Mouse (Mus musculus) hindbrain, postnatal 0 days (tissue): ENCODE measurements at regions not wholly inside any gene's neighbourhood (a gene's known extent, or its start where the extent isn't known, plus 50 kb on each side); places are given as distances from the start of the nearest gene placed in this dataset.

Experiments used
- ATAC-seq: fragments of 200-750 bp; cut with Nextera tagmentation; 2 replicates; pipeline ENCODE4 v1.8.0; 2017; ENCODE audit warnings: mild to moderate bottlenecking, moderate TSS enrichment, moderate library complexity
- DNase-seq: peaks from one replicate; pipeline ENCODE4 v3.0.0-alpha.2; 2015; ENCODE audit warnings: low spot score
- H3K27ac ChIP-seq: fragments of 300-500 bp; sonication (generic); 2 replicates; pipeline ENCODE4 v1.5.1; 2014; ENCODE audit warnings: mild to moderate bottlenecking
- H3K27me3 ChIP-seq: fragments of 300-500 bp; sonication (generic); 2 replicates; pipeline ENCODE4 v1.6.1; 2014; ENCODE audit warnings: low read length, mixed read lengths; ENCODE audit not compliant: insufficient read depth
- H3K36me3 ChIP-seq: fragments of 300-500 bp; sonication (generic); 2 replicates; pipeline ENCODE4 v1.6.1; 2014; ENCODE audit warnings: low read length, mixed read lengths; ENCODE audit not compliant: insufficient read depth
- H3K4me1 ChIP-seq: fragments of 300-500 bp; sonication (generic); 2 replicates; pipeline ENCODE4 v1.6.1; 2014; ENCODE audit warnings: antibody characterized with exemption, low read length, mixed read lengths; ENCODE audit not compliant: insufficient read depth
- H3K4me2 ChIP-seq: fragments of 300-500 bp; sonication (generic); 2 replicates; pipeline ENCODE4 v1.6.1; 2014; ENCODE audit warnings: low read depth, mild to moderate bottlenecking, low read length, moderate library complexity, mixed read lengths
- H3K4me3 ChIP-seq: fragments of 300-500 bp; sonication (generic); 2 replicates; pipeline ENCODE4 v1.5.1; 2014; ENCODE audit warnings: low read length
- H3K9ac ChIP-seq: fragments of 300-500 bp; sonication (generic); replicated peaks from 2 replicates; pipeline ENCODE4 v1.6.1; 2014; ENCODE audit warnings: mild to moderate bottlenecking, low read length, moderate library complexity, mixed read lengths
- H3K9me3 ChIP-seq: fragments of 300-500 bp; sonication (generic); 2 replicates; pipeline ENCODE4 v1.6.1; 2016; ENCODE audit warnings: low read length, mixed read lengths
- CTCF ChIP-seq: IDR thresholded peaks from 2 replicates; pipeline ENCODE4 v1.5.1; 2016; ENCODE audit warnings: antibody characterized with exemption, control low read depth, low read depth
- WGBS: fragments of 180-500 bp; shearing (Covaris S2); extraction: QIAGEN DNeasy Blood & Tissue Kit; methylation state at CpG from one replicate; pipeline ENCODE4 v1.1.7; 2014; 5-methylcytosine and 5-hydroxymethylcytosine counted together

DNA sequence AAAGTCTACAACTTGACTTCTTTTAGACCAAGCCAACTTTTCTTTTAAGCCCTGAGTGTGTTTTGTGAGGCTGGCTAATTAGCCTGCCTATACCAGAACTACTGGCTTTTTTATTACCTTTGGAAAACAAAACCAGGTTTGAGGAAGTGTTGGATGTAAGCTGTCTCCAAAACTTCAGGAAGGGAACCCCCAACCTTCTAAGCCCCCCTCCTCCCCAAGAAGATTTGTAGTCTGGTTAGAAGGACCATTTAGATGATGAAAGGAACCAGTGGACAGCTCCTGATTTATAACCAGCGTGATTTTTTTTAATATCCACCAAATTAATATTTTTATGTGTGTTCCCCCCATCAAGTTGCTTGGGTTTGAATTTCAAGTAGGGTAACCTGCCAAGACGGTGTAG, 236.1 kb upstream of the Nfe2l3 start:
- no peak overlapping the region for H3K4me3 ChIP-seq
- H3K36me3 ChIP-seq, result no peaks in the 10 kb centered on the region
- H3K4me1 ChIP-seq, result no peaks in the 10 kb centered on the region
- H3K9me3 ChIP-seq, result no peaks in the 10 kb centered on the region
- no peak overlapping the region for H3K27ac ChIP-seq
- 83% methylated on average over 2 of the region's 2 CpGs for WGBS
- H3K9ac ChIP-seq, result no peak overlapping the region
- peaks cover 12% of the 10 kb centered on the region; the same call in 1 of the 2 replicates for H3K27me3 ChIP-seq
- no peak for ATAC-seq
- H3K4me2 ChIP-seq, result no peak overlapping the region
- TF ChIP-seq CTCF, result no peak
- no peak for DNase-seq

DNA sequence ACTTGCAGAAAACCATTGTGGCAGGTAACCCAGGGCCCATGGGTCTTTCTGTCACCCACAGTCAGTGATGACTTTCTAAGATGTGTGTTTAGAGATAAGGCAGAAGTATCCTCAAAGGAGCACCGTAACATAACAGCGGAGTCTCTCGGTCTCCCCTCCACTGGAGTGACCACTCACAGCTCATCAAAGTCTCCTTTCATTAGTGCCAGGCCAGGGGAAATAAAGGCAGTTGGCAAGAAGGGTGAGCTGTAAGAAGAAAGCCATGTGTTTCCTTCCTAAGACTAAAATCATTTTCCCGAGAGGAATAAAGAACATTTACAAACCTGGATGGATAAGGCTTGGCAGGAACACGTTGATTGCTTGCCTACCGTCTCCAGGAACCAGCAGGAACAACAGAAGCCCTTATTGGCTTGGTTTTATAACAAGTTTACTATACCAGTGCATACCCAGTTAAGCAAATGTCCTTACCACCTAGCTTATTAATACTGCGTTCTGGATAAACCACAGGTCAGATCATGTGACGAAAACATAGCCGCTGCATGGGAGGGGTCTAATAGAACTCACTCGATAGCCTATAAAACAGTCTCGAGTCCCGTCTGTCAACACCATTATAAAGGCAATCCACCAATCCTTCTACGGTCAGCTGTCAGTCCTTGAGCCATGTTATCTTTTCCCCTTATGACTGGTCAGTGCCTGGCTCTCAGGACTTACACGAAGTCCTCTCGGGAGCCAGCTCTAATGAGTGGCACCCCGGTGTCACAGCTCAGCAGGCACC, 235.3 kb upstream of the Nfe2l3 start:
- Histone ChIP-seq H3K9me3 (no peaks in the 10 kb centered on the region), H3K9ac (no peak overlapping the region), H3K27me3 (0 out of 2 replicates have a peak, but pooled peaks cover 7% of the 10 kb centered on the region), H3K4me2 (no peak overlapping the region), H3K27ac (no peak overlapping the region), H3K4me1 (no peaks in the 10 kb centered on the region), H3K4me3 (no peak overlapping the region), H3K36me3 (no peaks in the 10 kb centered on the region)
- 79% methylated on average over 16 of the region's 16 CpGs for WGBS
- no peak for ATAC-seq
- no peak for DNase-seq
- no peak for TF ChIP-seq CTCF

DNA sequence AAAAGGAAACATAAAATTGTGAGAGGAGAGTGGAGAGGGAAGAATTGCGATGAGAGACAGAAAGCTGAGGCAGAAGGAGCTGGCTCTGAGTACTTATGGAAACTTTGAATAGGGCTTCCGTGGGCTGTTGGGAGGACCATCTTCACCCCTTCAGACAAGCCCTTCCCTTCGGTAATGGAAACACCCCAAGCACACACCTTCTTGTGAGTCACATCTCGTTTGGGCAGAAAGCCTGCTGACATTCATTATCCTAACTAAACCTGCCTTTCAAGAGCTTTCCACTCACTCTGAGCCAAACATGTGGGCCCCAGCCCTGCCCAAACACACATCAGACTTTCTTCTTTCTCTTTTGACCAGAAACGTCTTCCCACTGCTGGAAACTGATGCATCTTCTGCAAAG, 232.3 kb upstream of the Nfe2l3 start:
- 72% methylated on average over 5 of the region's 5 CpGs for WGBS
- no peak for ATAC-seq
- Histone ChIP-seq H3K4me2 (no peak overlapping the region), H3K9ac (no peak overlapping the region), H3K27me3 (no peaks in the 10 kb centered on the region), H3K9me3 (no peaks in the 10 kb centered on the region), H3K36me3 (no peaks in the 10 kb centered on the region), H3K4me3 (no peak overlapping the region), H3K4me1 (no peaks in the 10 kb centered on the region), H3K27ac (no peak overlapping the region)
- no peak for DNase-seq
- no peak for TF ChIP-seq CTCF

DNA sequence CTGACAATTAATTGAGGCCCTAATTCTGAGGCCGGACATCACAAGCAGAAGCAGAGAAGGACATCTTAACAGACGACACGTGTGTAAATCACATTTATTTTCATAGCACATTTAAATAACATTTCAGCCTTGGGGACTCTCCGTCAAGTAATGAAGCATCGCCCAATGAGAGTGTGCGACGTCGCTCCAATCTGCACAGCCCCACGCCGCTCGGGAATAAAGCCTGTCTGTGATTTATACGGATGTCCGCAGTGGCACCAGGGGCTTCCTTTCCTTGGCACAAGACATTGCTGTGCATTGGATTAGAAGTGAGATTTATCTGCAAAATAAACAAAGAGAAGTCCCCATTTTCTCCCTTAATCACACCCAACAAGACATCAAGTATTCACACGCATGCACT, 231.6 kb upstream of the Nfe2l3 start:
- H3K27ac ChIP-seq, result no peak overlapping the region
- H3K9me3 ChIP-seq, result no peaks in the 10 kb centered on the region
- no peaks in the 10 kb centered on the region for H3K4me1 ChIP-seq
- no peak for TF ChIP-seq CTCF
- no peak overlapping the region for H3K4me3 ChIP-seq
- H3K27me3 ChIP-seq, result no peaks in the 10 kb centered on the region
- no peak overlapping the region for H3K9ac ChIP-seq
- no peaks in the 10 kb centered on the region for H3K36me3 ChIP-seq
- no peak for ATAC-seq
- no peak overlapping the region for H3K4me2 ChIP-seq
- DNase-seq, result no peak
- WGBS, result 74% methylated on average over 14 of the region's 14 CpGs

DNA sequence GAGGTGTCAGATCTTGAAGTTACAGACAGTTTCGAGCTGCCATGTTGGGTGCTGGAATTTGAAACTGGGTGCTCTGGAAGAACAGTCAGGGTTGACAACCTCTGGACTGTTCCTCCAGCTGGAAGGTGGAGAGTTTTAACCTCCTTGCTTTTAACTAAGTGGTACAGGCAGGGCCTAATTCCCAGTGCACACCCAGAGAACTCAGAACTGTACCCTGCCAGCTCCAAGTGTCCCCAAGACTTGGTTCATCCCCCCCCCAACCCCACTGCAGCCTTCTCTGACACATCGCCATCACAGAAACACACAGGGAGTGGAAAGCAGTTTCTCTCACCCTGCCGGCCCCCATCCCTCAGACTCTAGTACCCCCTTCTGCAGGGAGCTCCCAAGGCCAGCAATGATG, 228.2 kb upstream of the Nfe2l3 start:
- Histone ChIP-seq H3K27ac (no peak overlapping the region), H3K27me3 (no peaks in the 10 kb centered on the region), H3K36me3 (no peaks in the 10 kb centered on the region), H3K4me1 (peaks cover 3% of the 10 kb centered on the region; the same call in 1 of the 2 replicates), H3K9ac (no peak overlapping the region), H3K4me3 (no peak overlapping the region), H3K4me2 (no peak overlapping the region), H3K9me3 (no peaks in the 10 kb centered on the region)
- ATAC-seq, result no peak
- TF ChIP-seq CTCF, result no peak
- 74% methylated on average over 3 of the region's 3 CpGs for WGBS
- no peak for DNase-seq

DNA sequence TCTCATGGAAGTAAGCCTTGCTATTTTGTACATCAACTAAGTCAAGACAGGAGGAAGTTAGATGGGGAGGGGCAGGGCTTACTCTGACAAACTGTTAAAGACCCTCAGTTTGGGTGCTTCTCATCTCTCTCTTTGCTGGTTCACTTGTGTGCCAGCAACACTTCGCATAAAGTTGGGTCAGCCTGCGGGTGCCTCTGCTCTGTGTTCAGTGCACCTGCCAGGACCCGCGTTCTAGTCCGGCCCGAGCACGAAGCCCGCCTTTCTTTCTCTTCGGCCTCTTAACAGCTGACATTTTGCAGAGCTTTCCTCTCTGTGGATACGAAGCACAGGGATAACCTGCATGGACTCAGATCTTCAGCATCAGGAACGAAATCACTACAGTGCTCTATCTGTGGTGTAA, 227.1 kb upstream of the Nfe2l3 start:
- H3K27ac ChIP-seq, result no peak overlapping the region
- TF ChIP-seq CTCF, result no peak
- H3K9me3 ChIP-seq, result no peaks in the 10 kb centered on the region
- H3K4me2 ChIP-seq, result no peak overlapping the region
- H3K4me1 ChIP-seq, result peaks cover 3% of the 10 kb centered on the region; the same call in 1 of the 2 replicates
- H3K36me3 ChIP-seq, result no peaks in the 10 kb centered on the region
- DNase-seq, result no peak
- WGBS, result 84% methylated on average over 11 of the region's 11 CpGs
- ATAC-seq, result no peak
- no peaks in the 10 kb centered on the region for H3K27me3 ChIP-seq
- H3K9ac ChIP-seq, result no peak overlapping the region
- no peak overlapping the region for H3K4me3 ChIP-seq

DNA sequence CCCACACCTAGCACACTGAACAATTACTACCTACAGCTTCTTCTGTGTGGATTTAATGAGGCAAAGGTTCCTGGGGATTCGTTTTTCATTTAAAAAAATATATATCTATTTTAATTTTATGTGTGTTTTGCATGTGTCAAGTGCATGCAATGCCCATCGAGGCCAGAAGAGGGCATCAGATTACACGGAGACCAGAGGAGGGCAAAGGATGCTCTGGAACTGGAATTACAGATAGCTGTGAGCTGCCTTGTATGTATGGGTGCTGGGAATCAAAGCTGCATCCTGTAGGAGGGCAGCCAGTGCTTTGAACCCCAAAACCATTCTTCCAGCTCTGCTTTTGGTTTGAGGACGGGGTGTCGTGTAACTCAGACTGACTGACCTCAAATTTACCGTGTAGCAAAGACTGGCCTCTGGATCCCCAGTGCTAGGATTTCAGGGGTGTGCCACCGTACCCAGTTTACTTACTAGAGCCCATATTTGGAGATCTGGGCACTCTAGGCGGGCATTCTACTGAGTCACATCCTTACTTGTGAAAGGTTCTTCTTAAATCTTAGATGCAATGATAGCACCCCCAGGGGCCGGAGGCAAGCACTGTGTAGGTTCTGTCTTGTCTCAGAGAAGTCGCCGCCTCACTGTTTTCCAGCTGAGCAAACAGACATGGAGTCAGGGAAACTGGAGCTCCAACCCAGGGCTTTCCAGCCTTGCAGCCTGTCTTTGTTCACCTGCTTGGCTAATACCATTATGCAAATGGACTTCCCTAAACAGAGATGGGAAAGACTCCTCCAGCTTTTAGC, 225.6 kb upstream of the Nfe2l3 start:
- peaks cover 3% of the 10 kb centered on the region; the same call in 1 of the 2 replicates for H3K4me1 ChIP-seq
- 13% methylated on average over 11 of the region's 11 CpGs for WGBS
- H3K4me2 ChIP-seq, result peak overlapping the region; percentile 46; the same call in 1 of the 2 replicates
- DNase-seq (peak; percentile 75), ATAC-seq (no peak)
- no peak overlapping the region for H3K9ac ChIP-seq
- no peak overlapping the region for H3K4me3 ChIP-seq
- H3K27ac ChIP-seq, result 0 out of 2 replicates have a peak overlapping the region, but pooled peaks have one; percentile 54
- no peaks in the 10 kb centered on the region for H3K27me3 ChIP-seq
- no peaks in the 10 kb centered on the region for H3K9me3 ChIP-seq
- H3K36me3 ChIP-seq, result no peaks in the 10 kb centered on the region
- TF ChIP-seq CTCF, result peak; percentile 81
